Mouse (Mus musculus) c-Kit-positive CD71-positive TER-119-negative erythroid progenitor cells, embryonic 14.5 days (primary cell): ENCODE results near the gene Pdgfc.

Source experiments
- DNase-seq: peaks from one replicate; pipeline ENCODE4 v3.0.0-alpha.2; 2013; ENCODE audit warnings: low read depth

Gene Pdgfc

GRCm38 (mm10) chr3:81160457-81161165, 124.4 kb downstream of the Pdgfc start:
- DNase-seq: no peak

GRCm38 (mm10) chr3:81162129-81162528, 125.9 kb downstream of the Pdgfc start:
- no peak for DNase-seq

DNA sequence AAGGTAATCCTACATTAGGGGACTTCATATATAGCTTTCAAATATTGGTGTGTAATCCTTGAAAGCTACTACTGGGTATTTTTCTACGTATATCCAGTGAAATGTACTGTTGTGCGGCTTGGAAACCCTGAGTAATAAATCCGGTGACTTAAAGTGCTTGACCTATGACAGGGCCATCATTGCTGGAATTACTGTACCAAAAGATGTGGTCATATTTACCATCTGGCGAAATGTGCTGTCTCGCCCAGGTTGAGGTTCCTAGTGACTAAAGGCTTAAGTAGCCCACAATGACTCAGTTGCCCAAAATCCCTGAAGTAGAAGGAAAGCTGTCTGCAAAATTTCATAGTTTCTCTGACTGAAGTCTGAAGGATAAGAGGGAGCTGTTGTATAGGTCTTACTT, 127.9 kb downstream of the Pdgfc start:
- no peak for DNase-seq

- no peak for DNase-seq
These were observed 134.0 kb downstream of the Pdgfc start for GRCm38 (mm10) chr3:81170073-81170809.

DNA sequence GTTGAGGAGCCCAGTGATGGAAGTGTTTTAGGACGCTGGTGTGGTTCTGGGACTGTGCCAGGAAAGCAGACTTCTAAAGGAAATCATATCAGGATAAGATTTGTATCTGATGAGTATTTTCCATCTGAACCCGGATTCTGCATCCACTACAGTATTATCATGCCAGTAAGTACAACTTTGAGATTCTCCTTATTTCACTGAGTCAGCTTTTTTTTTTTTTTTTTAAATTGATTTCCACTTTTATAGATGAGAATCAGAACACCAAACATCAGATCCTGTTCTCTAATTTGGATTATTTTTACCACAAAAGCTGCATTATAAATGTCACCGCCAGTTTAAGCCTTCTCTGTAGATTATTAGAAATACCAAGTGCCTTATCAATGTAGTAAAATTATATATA, 138.6 kb downstream of the Pdgfc start:
- DNase-seq: no peak

DNA sequence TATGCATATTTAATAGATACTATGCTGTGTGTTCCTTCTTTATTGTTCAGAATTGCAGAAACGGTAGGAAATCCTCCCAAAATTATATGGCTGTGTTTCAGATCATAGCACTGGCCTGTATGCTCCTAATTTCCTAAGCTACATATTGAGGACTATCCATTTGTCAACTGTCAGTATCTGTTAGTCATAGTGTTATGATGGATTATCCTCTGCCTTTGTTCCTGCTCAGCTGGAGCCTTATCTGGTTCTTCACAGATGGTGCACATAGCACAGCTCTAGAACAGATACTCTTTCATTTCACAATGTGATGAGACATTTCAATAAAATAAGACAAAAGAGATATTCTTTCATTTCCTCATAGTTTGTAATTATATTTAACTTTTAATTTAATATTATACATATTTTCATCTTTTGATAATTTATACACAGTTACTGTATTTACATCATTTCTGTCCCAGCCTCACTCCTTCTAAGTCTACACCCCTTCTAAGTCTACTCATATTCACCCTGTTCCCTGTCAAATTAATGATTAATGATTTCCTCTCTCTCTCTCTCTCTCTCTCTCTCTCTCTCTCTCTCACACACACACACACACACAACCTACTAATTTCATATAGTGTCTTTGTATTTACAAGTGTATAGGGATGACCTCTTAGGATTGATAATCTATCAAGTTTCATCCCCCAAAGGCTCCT, 145.2 kb downstream of the Pdgfc start:
- no peak for DNase-seq

DNA sequence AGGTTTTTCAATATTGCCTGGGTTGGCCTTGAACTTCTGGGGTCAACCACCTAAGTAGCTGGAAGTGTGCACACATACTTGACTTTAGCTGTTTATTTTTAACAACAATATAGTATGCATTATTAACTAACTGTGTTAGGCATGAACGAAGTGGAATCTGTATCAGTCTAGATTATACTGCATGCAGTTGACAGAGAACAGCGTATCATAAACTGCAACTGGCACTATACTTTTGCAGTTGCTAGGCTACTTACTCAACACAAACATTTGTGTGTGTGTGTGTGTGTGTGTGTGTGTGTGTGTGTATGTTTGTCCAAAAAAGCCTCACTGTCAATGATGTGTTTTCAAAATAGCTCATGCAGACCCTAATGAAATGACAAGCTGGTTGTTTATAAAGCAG, 160.7 kb downstream of the Pdgfc start:
- no peak for DNase-seq

GRCm38 (mm10) chr3:81197644-81198043, 161.4 kb downstream of the Pdgfc start:
- no peak for DNase-seq

GRCm38 (mm10) chr3:81200647-81201046, 164.4 kb downstream of the Pdgfc start:
- no peak for DNase-seq

- DNase-seq: no peak
These were observed 169.0 kb downstream of the Pdgfc start for GRCm38 (mm10) chr3:81205201-81205600.

GRCm38 (mm10) chr3:81208246-81208645, 172.0 kb downstream of the Pdgfc start:
- DNase-seq: no peak

GRCm38 (mm10) chr3:81211147-81211546, 174.9 kb downstream of the Pdgfc start:
- DNase-seq: no peak

DNA sequence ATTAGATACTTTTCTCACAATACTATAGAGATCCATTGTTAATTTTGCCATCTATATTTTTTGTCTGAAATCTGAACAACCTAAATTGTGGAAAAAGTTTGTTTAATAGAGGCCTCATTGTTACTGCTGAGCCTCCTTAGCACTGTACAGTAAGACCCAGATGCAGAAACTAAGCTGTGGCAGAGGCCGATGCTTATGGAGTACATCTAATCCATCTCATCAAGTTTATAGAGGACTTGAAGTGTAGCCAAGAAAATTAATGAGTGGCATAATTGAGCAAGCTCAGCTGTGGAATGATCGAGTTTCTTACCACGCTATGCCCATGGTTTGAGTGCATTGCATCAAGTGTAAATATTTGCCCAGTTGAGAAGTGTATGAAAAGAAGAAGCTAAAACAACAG, 175.4 kb downstream of the Pdgfc start:
- no peak for DNase-seq

DNA sequence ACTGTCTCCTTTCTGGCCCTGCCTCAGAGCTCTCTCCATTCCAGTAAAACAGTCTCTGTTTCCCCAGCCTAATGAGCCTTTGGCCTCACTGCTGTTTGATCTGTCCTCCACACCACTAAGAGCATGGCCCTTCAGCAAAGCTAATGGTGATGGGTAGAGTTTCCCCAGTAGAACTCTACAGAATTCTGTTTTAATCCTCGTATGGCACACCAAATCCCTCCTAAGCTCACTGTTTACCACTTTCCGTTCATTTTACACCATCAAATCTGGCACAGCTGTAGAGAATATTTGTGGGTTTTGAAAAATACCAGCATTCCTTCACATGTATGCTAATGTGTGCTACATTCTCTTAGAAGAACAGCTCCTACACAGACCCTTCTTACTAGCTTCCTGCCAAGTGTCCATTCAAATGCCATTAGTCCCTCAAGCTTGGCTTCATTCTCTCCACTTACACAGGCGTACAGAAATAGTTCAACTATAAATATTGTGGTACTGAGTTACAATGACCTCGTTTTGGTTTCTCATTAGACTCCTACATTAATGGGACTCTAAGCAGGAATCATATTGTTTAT, 179.4 kb downstream of the Pdgfc start:
- DNase-seq: no peak

GRCm38 (mm10) chr3:81221682-81222081, 185.5 kb downstream of the Pdgfc start:
- no peak for DNase-seq

GRCm38 (mm10) chr3:81228344-81228743, 192.1 kb downstream of the Pdgfc start:
- no peak for DNase-seq

DNA sequence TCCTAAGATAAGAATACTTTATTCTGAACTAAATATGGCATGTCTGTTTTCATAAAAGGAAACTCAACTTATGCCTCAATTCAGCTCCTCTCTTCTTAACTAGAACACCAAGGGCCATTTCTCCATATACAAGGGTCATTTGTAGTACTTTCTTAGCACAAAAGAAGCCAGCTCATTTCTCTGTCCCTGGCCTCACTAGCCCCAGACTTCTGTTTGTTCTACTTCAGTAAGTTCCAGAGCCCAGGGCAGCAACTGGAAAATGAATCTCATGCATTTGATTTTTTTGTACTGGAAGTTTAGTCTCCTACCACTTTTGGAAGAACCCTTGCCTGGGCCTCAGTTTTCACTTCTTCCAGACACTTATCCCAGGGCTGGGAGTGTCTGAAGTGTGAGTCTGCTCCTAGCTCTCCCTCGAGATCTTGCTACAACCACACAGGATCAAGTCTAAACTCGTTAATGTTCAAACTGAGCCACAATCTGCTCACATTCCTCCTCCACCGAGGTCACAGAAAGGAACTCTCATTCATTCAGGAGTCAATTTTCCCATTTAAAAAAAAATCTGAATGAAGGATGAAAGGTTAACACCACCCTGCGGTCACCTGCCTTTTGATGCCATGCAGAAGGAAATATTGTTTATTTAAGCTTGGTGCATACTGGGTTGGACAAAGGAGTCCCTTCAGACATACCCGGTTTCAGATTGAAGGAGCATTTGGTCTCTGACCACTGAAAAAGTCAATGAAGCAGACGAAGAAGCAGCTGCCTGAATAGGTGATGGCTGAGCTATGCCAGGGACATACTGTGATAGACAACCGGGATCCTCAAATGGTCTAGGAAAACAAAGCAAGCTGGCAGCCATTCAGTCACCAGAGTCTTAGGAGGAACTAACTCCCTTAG, 206.7 kb downstream of the Pdgfc start:
- DNase-seq: no peak

- no peak for DNase-seq
These were observed 207.4 kb downstream of the Pdgfc start for GRCm38 (mm10) chr3:81243591-81243990.

- no peak for DNase-seq
These were observed 226.6 kb downstream of the Pdgfc start for GRCm38 (mm10) chr3:81262801-81263200.
